Mouse (Mus musculus): Measurements from ENCODE around the gene Rhog.
"Not testable (repeated sequence)": the region's sequence is repeated elsewhere in the genome, so short reads cannot be mapped to it uniquely, and the experiment has no call there.

Gene Rhog

GRCm38 (mm10) chr7:102255954-102256353 is at the start of gene Rhog:
TSS of gene Rhog (minus strand) at chr7:102256054.
- DNase-seq (ENCODE audit: low spot score), result no peak

DNA sequence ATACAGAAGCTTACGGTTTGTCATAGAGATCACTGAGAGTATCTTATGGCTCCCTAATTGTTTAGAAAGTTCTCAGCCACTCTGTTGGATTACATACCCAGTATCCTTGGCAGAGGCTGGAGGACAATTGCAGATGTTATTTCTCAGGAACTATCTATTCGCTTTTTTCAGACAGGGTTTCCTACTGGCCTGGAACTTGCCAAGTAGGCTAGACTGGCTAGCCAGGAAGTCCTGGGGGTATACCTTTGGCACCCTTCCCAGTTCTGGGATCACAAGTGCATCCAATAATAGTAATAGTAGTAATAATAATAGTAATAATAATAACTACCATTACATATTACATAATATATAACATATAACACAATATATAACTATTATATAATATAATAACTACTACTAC is 49.7 kb upstream of the Rhog start:
- no peak for DNase-seq (ENCODE audit: low spot score)

DNA sequence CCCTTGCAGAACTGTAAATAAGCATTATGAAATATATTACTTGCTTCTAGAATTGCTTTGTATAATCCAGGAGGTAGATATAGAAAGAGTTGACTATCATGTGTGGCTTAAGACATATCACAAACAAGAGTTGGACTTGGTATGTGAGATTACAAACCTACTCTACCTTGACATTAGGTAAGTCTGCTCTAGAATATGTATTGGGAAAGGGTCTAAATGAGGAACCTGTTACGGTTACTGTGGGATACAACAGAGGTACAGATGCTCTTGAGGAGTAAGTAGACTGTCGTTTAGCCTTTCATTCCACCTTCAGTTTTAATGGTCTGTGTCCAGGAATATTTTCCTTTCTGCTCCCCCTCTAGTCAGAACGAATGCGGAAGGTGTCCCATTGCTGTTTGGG is 46.6 kb upstream of the Rhog start:
- DNase-seq (ENCODE audit: low spot score), result no peak

DNA sequence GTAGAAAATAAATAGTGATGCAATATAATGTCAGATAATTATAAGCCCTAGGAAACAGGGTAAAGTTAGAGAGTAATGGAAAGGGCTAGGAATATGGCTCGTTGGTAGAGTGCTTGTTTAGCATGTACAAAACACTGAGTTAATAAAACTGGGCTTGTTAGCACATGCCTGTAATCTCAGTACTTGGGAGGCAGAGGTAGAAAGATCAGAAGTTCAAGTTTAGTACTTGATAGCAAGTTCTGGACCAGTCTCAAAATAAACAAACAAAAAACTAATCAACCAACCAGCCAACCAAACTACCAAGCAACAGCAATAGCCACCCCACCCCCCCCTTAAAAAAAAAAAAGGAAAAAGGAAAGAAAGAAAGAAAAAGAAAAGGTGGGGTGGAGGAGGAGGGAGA is 44.9 kb upstream of the Rhog start:
- no peak for DNase-seq (ENCODE audit: low spot score)

GRCm38 (mm10) chr7:102293234-102293633 is 37.4 kb upstream of the Rhog start:
- DNase-seq (ENCODE audit: low spot score), result no peak

DNA sequence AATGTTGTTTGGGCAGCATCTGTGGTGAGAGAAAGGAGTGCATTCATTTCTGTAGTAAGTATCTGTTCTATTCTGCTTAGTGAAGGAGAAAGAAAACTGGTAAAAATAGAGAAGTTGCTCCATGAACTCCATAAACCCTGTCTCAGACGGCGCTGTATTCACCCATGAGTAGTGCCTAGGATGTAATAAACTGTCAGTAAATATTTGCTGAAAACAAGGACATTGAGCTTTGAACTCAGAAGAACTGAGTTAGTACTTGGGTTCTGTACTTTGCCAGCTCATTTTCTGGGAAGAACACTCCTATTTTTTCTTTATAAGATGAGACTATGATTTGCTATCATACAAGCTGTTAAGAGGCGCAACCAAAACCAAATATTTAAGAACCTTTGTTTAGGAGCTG is 36.4 kb upstream of the Rhog start:
- DNase-seq (ENCODE audit: low spot score), result no peak

DNA sequence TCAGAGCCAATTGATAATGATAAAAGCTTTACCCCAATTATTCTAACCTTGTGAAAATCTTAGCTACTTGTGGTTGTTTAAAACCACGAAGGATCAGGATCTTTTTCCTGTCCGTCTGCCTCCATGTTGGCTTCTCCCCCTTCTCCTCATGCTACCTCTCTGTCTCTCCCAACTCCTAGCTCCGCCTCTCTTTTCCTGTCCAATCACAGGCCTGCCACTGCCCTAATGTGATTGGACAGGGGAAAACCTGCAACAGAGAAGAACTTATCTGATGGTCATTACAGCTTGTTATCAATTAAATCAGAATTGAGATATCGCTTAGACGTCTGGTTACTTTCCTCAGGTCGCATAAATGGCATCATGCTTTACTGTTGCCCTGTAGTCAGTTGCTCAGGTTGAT is 33.6 kb upstream of the Rhog start:
- no peak for DNase-seq (ENCODE audit: low spot score)

DNA sequence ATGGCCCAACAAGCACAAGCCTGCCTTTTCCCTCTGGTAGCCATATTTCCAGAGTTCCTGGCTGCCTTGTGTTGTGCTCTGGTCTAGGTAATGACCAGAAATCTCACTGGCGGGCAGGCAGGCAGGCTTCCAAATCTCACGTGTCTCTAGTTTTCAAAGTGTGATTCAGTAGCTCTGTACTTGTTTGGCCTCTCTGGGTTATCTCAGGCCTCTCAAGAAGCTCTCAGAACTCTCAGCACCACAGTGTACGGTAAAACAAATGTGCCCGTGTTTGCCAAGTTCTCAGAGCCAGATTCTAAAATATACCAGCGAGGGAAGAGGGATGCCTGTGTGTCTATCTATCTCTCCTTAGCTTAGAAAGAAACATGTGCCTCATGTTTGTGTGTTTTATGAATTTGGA is 26.4 kb upstream of the Rhog start:
- no peak for DNase-seq (ENCODE audit: low spot score)

DNA sequence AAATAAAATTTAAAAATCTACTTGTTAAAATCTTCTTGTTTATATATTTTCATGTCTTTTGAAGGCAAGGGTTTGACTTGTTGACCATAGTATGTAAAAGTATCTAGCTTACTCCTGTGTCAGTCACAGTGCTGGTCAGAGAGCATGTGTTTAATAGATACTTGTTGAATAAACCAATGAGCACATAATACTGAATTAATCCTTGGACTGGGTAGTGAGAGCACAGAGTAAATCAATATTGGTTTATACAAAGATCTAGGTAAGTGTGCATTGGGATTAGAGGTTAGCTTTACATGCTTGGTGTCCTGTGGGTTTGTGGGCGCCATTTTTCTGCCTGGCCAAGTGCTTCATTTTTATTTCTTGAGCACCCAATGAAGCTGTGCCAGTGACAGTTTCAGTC is 25.5 kb upstream of the Rhog start:
- DNase-seq (ENCODE audit: low spot score), result no peak

DNA sequence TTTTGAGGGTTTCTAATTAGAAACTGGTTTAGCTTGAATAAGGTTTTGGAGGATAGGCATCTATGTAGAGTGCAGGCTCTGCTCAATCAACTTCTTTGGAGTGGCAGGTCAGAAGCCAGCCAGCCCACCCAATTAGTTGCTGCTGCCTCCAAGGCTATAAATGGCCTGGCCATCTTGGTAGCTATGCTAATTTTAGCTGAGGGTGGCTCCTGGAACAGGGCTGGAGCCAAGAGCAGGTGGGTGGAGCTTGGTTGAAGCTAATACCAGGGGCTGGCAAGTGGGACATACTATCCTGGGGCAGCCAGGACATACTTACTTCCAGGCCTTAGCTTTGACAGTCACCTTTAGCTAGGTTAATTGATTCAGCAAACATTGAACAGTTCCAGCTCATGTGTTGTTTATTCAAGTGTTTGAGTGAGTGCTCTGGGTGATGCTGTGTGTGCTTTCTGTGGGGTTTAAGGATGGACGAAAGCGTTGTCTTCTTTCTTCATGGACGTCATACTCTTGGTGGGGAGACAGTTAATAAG is 16.6 kb upstream of the Rhog start:
- no peak for DNase-seq (ENCODE audit: low spot score)

DNA sequence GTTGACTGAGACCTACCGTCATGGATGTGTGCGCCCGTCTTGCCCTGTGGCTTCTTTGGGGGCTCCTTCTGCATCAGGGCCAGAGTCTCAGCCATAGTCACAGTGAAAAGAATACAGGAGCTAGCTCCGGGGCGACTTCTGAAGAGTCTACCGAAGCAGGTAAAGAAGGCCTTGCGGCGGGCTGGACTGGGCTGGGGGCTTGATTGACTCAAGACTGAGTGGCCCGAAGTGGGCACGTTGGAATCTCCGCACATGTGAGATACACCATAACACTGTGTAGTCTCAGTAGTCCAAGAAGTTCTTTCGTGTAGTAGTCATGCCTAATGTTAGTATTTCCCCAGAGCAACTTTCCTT is 12.5 kb upstream of the Rhog start:
- DNase-seq (ENCODE audit: low spot score), result no peak

GRCm38 (mm10) chr7:102267601-102268394 is 11.9 kb upstream of the Rhog start, which contains the start of gene Stim1:
TSS of gene Stim1 (plus strand) at chr7:102267806.
- peak; percentile 62 for DNase-seq (ENCODE audit: low spot score)

DNA sequence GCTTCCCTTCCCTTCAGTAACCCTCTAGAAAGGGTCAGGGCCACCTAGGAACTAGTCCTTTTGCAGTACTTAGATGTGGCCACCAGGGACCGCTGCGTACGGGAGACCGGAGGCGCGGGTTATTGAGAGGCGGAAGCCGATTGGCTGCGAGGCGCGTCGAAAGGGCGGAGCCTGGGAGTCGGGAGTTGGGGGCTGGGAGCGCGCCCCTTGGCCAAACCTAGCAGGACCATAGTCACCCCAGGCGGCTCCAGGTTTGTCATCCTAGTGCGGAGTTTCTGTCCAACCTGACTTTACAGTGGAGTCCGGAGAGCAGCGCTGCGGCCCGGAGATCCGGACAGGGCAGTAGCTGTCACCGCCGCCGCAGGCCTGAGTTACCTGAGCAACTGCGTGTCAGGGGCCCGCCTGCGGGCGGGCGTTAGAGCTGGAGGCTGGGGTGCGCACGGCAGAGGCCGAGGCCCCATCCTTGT is 11.3 kb upstream of the Rhog start:
- peak; percentile 85 for DNase-seq (ENCODE audit: low spot score)

DNA sequence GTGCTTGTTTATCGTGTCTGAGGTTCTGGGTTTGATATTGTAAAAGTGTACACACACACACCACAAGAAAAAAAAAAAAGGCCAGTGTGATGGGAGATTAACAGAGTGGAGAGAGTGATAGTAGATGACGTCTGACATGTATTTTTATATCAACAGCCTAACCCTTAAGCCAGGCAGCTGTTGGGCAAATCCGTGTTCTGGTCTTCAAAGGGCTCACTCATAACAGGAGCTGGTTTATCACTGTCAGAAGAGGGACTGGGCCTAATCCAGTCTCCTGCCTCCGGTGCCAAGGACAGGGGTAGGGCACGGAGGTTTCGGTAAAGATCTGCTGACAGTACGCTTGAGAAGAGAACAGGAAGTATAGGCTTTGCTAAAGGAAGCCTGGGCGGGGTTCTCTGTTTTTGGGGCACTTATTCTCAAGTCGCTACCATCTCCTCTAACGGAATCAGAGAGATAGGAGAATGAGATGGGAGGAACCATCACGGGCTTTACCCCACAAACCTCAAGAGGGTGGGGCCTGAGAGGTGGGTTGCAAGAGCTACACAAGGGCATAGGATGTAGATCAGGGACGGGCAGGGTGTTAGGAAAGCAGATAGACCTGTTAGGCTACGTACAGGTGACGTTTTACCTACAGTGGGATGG is 10.7 kb upstream of the Rhog start:
- no peak for DNase-seq (ENCODE audit: low spot score)

DNA sequence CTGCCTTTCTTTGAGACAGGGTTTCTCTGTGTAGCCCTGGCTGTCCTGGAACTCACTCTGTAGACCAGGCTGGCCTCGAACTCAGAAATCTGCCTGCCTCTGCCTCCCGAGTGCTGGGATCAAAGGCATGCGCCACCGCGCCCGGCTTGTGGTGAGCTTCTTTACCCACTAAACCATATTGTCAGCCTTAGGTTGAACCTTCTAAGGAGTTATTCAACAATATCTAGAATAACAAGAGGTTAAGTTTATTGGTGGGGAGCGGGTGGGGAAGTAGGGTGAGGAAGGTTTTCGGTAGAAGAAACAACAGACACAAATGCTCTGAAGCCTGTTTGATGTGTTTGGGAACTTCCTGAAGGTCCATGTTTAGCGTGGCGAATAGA is 10.2 kb upstream of the Rhog start:
- DNase-seq (ENCODE audit: low spot score), result not testable (repeated sequence)

DNA sequence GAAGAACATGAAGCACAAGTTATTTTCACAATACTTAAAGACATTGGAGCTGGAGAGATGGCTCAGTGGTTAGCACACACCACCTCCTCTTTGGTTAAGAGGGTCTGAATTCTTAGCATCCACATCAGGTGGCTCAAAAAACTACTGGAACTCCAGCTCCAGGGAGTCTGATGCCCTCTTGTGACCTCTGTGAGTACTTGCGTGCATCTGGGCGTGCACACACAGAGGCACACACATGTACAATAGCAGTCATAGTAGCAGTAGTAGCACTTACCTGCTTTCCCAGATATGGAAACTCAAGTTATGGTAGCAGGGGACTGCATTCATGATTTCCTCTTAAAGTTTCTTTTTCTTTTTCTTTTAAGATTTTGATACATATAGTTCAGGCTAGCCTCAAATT is 7.2 kb upstream of the Rhog start:
- DNase-seq (ENCODE audit: low spot score), result no peak

GRCm38 (mm10) chr7:102260518-102260917 is 4.7 kb upstream of the Rhog start:
- no peak for DNase-seq (ENCODE audit: low spot score)

- DNase-seq (ENCODE audit: low spot score), result no peak
These were observed 4.0 kb upstream of the Rhog start for GRCm38 (mm10) chr7:102259716-102260479.

DNA sequence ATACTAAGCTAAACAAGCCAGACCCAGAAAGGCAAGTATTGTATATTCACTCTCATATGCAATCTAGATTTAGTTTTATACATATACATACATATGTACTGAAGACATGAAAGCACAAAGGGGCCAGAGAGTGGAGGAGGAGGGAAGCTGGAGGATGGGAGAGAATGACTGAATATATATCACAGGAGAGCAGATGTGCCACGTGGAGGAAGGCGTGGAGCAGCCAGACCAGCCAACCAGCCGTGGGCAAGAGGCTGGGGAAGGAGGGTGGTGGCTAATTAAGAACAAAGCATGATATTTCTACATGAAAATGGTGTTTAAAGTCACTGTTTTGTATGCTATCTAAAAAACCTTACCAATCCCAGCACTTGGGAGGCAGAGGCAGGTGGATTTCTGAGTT is 2.9 kb upstream of the Rhog start:
- DNase-seq (ENCODE audit: low spot score), result no peak

DNA sequence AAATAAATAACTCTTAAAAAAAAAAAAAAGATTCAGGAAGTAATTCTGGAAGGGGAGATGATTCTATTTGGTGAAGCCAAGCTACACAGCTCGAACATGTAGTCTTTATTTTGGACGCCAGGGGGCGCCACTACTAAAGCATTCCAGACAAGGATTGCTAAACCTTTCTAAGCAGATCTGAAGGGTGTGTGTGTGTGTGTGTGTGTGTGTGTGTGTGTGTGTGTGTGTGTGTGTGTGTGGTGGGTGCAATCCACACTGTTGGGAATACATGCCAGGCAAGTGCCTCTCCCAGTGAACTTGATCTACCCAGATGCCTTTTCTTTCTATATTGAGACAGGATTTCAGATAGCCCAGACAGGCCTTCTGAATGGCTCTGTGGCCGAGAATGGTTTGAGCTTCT is 2.3 kb upstream of the Rhog start:
- no peak for DNase-seq (ENCODE audit: low spot score)

DNA sequence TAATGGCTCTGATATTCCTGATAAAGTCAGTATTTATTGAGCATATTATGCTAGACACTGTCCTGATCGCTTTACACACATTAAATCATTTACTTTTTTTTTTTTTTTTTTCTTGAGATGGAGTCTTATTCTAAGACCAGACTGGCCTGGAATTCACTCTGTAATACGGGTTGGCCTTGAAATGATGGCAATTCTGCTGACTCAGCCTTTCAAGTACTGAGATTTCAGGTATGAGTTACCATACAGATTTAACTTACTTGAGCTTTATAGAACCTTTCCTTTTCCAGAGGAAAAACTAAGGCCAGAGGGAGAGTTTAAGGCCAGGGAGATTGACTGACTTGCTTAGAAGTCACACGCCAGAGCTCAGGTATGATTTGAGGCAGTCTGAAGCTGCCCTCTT is 782 bp upstream of the Rhog start:
- no peak for DNase-seq (ENCODE audit: low spot score)

- no peak for DNase-seq (ENCODE audit: low spot score)
These were observed 2.2 kb downstream of the Rhog start for GRCm38 (mm10) chr7:102253631-102254030.
